Mouse (Mus musculus): ENCODE results near the gene Myh14. TPM values are rescaled to one million over a fixed set of nuclear protein-coding genes. Genes with fewer than 3 reads are reported as not detected.
A peak's percentile ranks its signal among the peaks of the same experiment; 100 is the strongest.

The Myh14 gene
- polyA plus RNA-seq, 1 experiment from 2014 or later, result 1.5 TPM

GRCm38 (mm10) chr7:44593775-44594174 lies 76.9 kb downstream of the Myh14 start:
- peaks cover 52% of the 10 kb centered on the region for H3K4me1 ChIP-seq
- 0% methylated on average over 22 of the region's 22 CpGs for WGBS

GRCm38 (mm10) chr7:44593051-44593450 lies 77.6 kb downstream of the Myh14 start:
- 2% methylated on average over 15 of the region's 15 CpGs for WGBS
- peaks cover 19% of the 10 kb centered on the region for H3K27me3 ChIP-seq
- H3K27ac ChIP-seq (replicated peaks), result no peak overlapping the region
- H3K4me1 ChIP-seq, result peaks cover 59% of the 10 kb centered on the region
- H3K36me3 ChIP-seq, result no peaks in the 10 kb centered on the region
- peak overlapping the region; percentile 64 for H3K4me3 ChIP-seq
- H3K9me3 ChIP-seq, result no peaks in the 10 kb centered on the region
- H3K4me2 ChIP-seq (replicated peaks), result peak overlapping the region; percentile 97
- ATAC-seq (replicated peaks), result no peak
- H3K9ac ChIP-seq (replicated peaks), result no peak overlapping the region

More at GRCm38 (mm10) chr7:44593775-44594174, 76.9 kb downstream of the Myh14 start:
- Histone ChIP-seq H3K4me2 (replicated peaks) (peak overlapping the region; percentile 97), H3K27me3 (peaks cover 19% of the 10 kb centered on the region), H3K4me3 (peak overlapping the region; percentile 51), H3K27ac (replicated peaks) (peak overlapping the region; percentile 78), H3K9ac (replicated peaks) (peak overlapping the region; percentile 62), H3K36me3 (no peaks in the 10 kb centered on the region), H3K9me3 (no peaks in the 10 kb centered on the region)
- ATAC-seq (replicated peaks), result peak; percentile 41

GRCm38 (mm10) chr7:44591348-44592116 lies 79.1 kb downstream of the Myh14 start:
- Histone ChIP-seq H3K4me3 (peak overlapping the region; percentile 64), H3K27ac (replicated peaks) (no peak overlapping the region), H3K36me3 (no peaks in the 10 kb centered on the region), H3K9me3 (no peaks in the 10 kb centered on the region), H3K4me2 (replicated peaks) (peak overlapping the region; percentile 97), H3K27me3 (peaks cover 27% of the 10 kb centered on the region), H3K4me1 (peaks cover 70% of the 10 kb centered on the region), H3K9ac (replicated peaks) (peak overlapping the region; percentile 58)
- ATAC-seq (replicated peaks), result no peak
- WGBS, result under 1% methylated on average over 58 of the region's 60 CpGs

GRCm38 (mm10) chr7:44590402-44591347 lies 80.0 kb downstream of the Myh14 start, which contains the start of gene Kcnc3:
Gene Kcnc3, plus strand, starts transcription at chr7:44590664.
- H3K4me2 ChIP-seq (replicated peaks), result peak within 1 kb of the TSS; percentile 97
- H3K4me3 ChIP-seq, result peak within 1 kb of the TSS; percentile 64
- H3K9me3 ChIP-seq, result no peaks in the 10 kb centered on the region
- ATAC-seq (replicated peaks), result peak; percentile 92
- peaks cover 70% of the 10 kb centered on the region for H3K4me1 ChIP-seq
- peak within 1 kb of the TSS; percentile 58 for H3K27ac ChIP-seq (replicated peaks)
- peak within 1 kb of the TSS; percentile 58 for H3K9ac ChIP-seq (replicated peaks)
- WGBS, result under 1% methylated on average over 76 of the region's 80 CpGs
- peaks cover 27% of the 10 kb centered on the region for H3K27me3 ChIP-seq
- no peaks in the 10 kb centered on the region for H3K36me3 ChIP-seq

- no peaks in the 10 kb centered on the region for H3K36me3 ChIP-seq
- H3K9me3 ChIP-seq, result no peaks in the 10 kb centered on the region
- H3K27me3 ChIP-seq, result peaks cover 29% of the 10 kb centered on the region
- WGBS, result 5% methylated on average over 13 of the region's 13 CpGs
- peaks cover 70% of the 10 kb centered on the region for H3K4me1 ChIP-seq
- peak overlapping the region; percentile 58 for H3K27ac ChIP-seq (replicated peaks)
- H3K4me3 ChIP-seq, result peak overlapping the region; percentile 64
- H3K9ac ChIP-seq (replicated peaks), result no peak overlapping the region
- no peak for ATAC-seq (replicated peaks)
- H3K4me2 ChIP-seq (replicated peaks), result peak overlapping the region; percentile 97
These were observed 80.7 kb downstream of the Myh14 start for GRCm38 (mm10) chr7:44589946-44590345.

- Histone ChIP-seq H3K36me3 (no peaks in the 10 kb centered on the region), H3K4me3 (peak overlapping the region; percentile 64), H3K27ac (replicated peaks) (peak overlapping the region; percentile 58), H3K27me3 (peaks cover 30% of the 10 kb centered on the region), H3K4me2 (replicated peaks) (peak overlapping the region; percentile 97), H3K9ac (replicated peaks) (peak overlapping the region; percentile 47), H3K9me3 (no peaks in the 10 kb centered on the region), H3K4me1 (peaks cover 63% of the 10 kb centered on the region)
- 0% methylated on average over 33 of the region's 33 CpGs for WGBS
- ATAC-seq (replicated peaks), result peak; percentile 12; the same call in 1 of the 2 replicates
These were observed 81.5 kb downstream of the Myh14 start for GRCm38 (mm10) chr7:44589149-44589548.

GRCm38 (mm10) chr7:44588338-44588737 lies 82.3 kb downstream of the Myh14 start:
- H3K9ac ChIP-seq (replicated peaks), result peak overlapping the region; percentile 47
- ATAC-seq (replicated peaks), result no peak
- peak overlapping the region; percentile 64 for H3K4me3 ChIP-seq
- H3K4me2 ChIP-seq (replicated peaks), result peak overlapping the region; percentile 97
- peaks cover 56% of the 10 kb centered on the region for H3K4me1 ChIP-seq
- H3K36me3 ChIP-seq, result no peaks in the 10 kb centered on the region
- H3K9me3 ChIP-seq, result no peaks in the 10 kb centered on the region
- WGBS, result 10% methylated on average over 12 of the region's 12 CpGs
- H3K27ac ChIP-seq (replicated peaks), result no peak overlapping the region
- H3K27me3 ChIP-seq, result peaks cover 30% of the 10 kb centered on the region

- no peaks in the 10 kb centered on the region for H3K9me3 ChIP-seq
These were observed 83.0 kb downstream of the Myh14 start for GRCm38 (mm10) chr7:44587676-44588075.

GRCm38 (mm10) chr7:44586930-44587329 lies 83.7 kb downstream of the Myh14 start:
- Histone ChIP-seq H3K4me1 (peaks cover 42% of the 10 kb centered on the region), H3K4me3 (peak overlapping the region; percentile 64), H3K36me3 (no peaks in the 10 kb centered on the region), H3K27ac (replicated peaks) (peak overlapping the region; percentile 62; the same call in 1 of the 2 replicates), H3K9ac (replicated peaks) (peak overlapping the region; percentile 51), H3K4me2 (replicated peaks) (peak overlapping the region; percentile 97), H3K27me3 (peaks cover 16% of the 10 kb centered on the region; the same call in 1 of the 2 replicates), H3K9me3 (no peaks in the 10 kb centered on the region)
- ATAC-seq (replicated peaks), result peak; percentile 36
- WGBS, result 0% methylated on average over 18 of the region's 18 CpGs

More at GRCm38 (mm10) chr7:44587676-44588075, 83.0 kb downstream of the Myh14 start:
- peaks cover 24% of the 10 kb centered on the region for H3K27me3 ChIP-seq
- H3K4me3 ChIP-seq, result peak overlapping the region; percentile 64
- peaks cover 49% of the 10 kb centered on the region for H3K4me1 ChIP-seq
- H3K9ac ChIP-seq (replicated peaks), result peak overlapping the region; percentile 51
- peak overlapping the region; percentile 97 for H3K4me2 ChIP-seq (replicated peaks)
- H3K36me3 ChIP-seq, result no peaks in the 10 kb centered on the region
- WGBS, result 36% methylated on average over 6 of the region's 6 CpGs
- ATAC-seq (replicated peaks), result no peak
- no peak overlapping the region for H3K27ac ChIP-seq (replicated peaks)

GRCm38 (mm10) chr7:44586518-44586917 lies 84.1 kb downstream of the Myh14 start:
- Histone ChIP-seq H3K36me3 (no peaks in the 10 kb centered on the region), H3K4me2 (replicated peaks) (peak overlapping the region; percentile 97), H3K27ac (replicated peaks) (peak overlapping the region; percentile 62; the same call in 1 of the 2 replicates), H3K4me3 (peak overlapping the region; percentile 64), H3K9ac (replicated peaks) (peak overlapping the region; percentile 51), H3K9me3 (no peaks in the 10 kb centered on the region), H3K27me3 (peaks cover 12% of the 10 kb centered on the region; the same call in 1 of the 2 replicates), H3K4me1 (peaks cover 37% of the 10 kb centered on the region)
- no peak for ATAC-seq (replicated peaks)
- WGBS, result 10% methylated on average over 19 of the region's 19 CpGs

GRCm38 (mm10) chr7:44585606-44586005 lies 85.0 kb downstream of the Myh14 start:
- Histone ChIP-seq H3K36me3 (no peaks in the 10 kb centered on the region), H3K27ac (replicated peaks) (no peak overlapping the region), H3K9me3 (no peaks in the 10 kb centered on the region), H3K4me2 (replicated peaks) (no peak overlapping the region), H3K4me1 (peaks cover 31% of the 10 kb centered on the region), H3K9ac (replicated peaks) (no peak overlapping the region), H3K4me3 (no peak overlapping the region), H3K27me3 (peaks cover 12% of the 10 kb centered on the region; the same call in 1 of the 2 replicates)
- WGBS, result 96% methylated on average over 6 of the region's 6 CpGs
- no peak for ATAC-seq (replicated peaks)
